Mouse (Mus musculus): Measurements from ENCODE around the gene Ano10. TPM values are rescaled to one million over a fixed set of nuclear protein-coding genes. Genes with fewer than 3 reads are reported as not detected.

Gene Ano10
- polyA plus RNA-seq, 1 experiment, result 19.6 TPM

DNA sequence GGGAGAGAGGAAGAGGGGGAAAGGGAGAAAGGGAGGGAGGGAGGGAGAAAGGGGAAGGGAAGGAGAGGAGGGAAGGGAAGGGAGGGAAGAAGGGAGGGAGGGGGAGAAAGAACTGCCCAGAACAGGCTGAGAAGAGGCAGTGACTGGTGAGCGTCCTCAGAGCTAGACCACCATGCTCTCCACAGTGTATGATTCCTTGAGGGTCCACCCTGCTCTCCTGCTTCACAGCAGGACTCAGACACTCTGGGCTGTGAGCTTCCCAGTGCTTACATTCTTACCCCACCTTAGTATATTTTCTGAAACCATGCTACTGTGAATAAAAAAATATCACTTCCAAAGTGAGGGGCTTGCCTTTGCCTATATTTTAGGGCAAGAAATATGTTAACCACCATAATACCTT, 50.9 kb downstream of the Ano10 start:
- H3K9ac ChIP-seq (ENCODE audit: low read depth, poor library complexity, severe bottlenecking), result no peak overlapping the region
- H3K27me3 ChIP-seq (ENCODE audit: control insufficient read depth, insufficient read depth, low read length, poor library complexity, severe bottlenecking), result no peaks in the 10 kb centered on the region
- no peak overlapping the region for H3K4me3 ChIP-seq (ENCODE audit: low read depth, low read length)
- TF ChIP-seq EP300 (IDR thresholded peaks at IDR 0.05; ENCODE audit: insufficient read depth, low read depth, low read length) (no peak), POLR2A (IDR thresholded peaks at IDR 0.05; ENCODE audit: insufficient read depth, low read length) (no peak), CTCF (IDR thresholded peaks at IDR 0.05; ENCODE audit: low read depth, low read length) (no peak)
- H3K4me1 ChIP-seq (ENCODE audit: control insufficient read depth, insufficient read depth, low read length), result no peaks in the 10 kb centered on the region
- H3K9me3 ChIP-seq (replicated peaks; ENCODE audit: control insufficient read depth, insufficient read depth, low read length, poor library complexity, severe bottlenecking), result no peaks in the 10 kb centered on the region
- no peaks in the 10 kb centered on the region for H3K36me3 ChIP-seq (ENCODE audit: control insufficient read depth, insufficient read depth, low read length, poor library complexity, severe bottlenecking)
- H3K27ac ChIP-seq (ENCODE audit: insufficient read depth, low read length), result no peak overlapping the region

DNA sequence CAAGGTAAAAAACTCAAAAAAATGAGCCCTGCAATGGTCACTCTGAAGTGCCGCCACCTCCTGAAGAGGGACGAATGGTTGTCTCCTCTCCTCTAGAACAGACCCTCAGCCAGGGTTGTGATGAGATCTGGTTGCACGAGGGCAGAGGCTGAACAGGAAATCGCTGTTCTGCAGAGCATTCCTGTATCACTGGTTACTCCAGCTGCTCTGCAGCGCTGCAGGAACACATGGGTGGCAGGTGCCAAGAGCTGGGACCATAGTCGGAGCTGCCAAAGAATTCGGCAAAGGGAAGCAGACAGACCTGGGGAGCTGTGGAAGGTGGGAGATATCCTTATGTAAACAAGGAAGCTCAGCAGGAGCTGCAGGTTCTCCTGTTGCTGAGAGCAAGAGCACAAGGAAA, 51.4 kb downstream of the Ano10 start:
- H3K27ac ChIP-seq (ENCODE audit: insufficient read depth, low read length), result no peak overlapping the region

DNA sequence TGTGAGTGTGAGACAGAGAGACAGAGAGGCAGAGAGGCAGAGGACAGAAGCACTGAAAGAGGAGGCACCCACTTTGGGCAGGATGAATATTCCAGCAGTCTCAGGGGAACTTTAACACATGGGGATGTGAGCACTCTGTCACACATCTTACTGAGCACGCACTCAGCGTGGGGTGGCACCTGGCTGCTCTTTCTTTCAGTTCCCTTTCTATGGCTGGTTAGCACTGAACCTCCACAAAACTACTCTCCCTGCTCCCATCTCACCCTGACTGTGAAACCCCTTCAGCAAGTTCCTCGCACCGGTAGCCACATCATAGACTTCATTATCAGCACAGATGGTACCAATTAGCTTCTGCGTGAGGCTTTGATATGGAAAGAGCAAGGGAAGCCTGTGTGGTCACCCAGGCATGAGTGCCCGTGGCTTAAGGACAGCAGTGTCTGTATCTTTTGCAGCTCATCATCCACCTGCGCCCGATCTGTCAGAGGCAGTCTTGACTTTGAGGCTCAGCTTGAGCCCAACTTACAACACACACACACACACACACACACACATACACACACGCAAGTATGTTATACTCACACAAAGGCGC, 52.3 kb downstream of the Ano10 start:
- H3K27ac ChIP-seq (ENCODE audit: insufficient read depth, low read length), result no peak overlapping the region
- H3K9ac ChIP-seq (ENCODE audit: low read depth, poor library complexity, severe bottlenecking), result no peak overlapping the region
- H3K27me3 ChIP-seq (ENCODE audit: control insufficient read depth, insufficient read depth, low read length, poor library complexity, severe bottlenecking), result no peaks in the 10 kb centered on the region
- no peaks in the 10 kb centered on the region for H3K4me1 ChIP-seq (ENCODE audit: control insufficient read depth, insufficient read depth, low read length)
- H3K9me3 ChIP-seq (replicated peaks; ENCODE audit: control insufficient read depth, insufficient read depth, low read length, poor library complexity, severe bottlenecking), result no peaks in the 10 kb centered on the region
- H3K4me3 ChIP-seq (ENCODE audit: low read depth, low read length), result no peak overlapping the region
- TF ChIP-seq POLR2A (IDR thresholded peaks at IDR 0.05; ENCODE audit: insufficient read depth, low read length) (no peak), CTCF (IDR thresholded peaks at IDR 0.05; ENCODE audit: low read depth, low read length) (no peak), EP300 (IDR thresholded peaks at IDR 0.05; ENCODE audit: insufficient read depth, low read depth, low read length) (no peak)
- no peaks in the 10 kb centered on the region for H3K36me3 ChIP-seq (ENCODE audit: control insufficient read depth, insufficient read depth, low read length, poor library complexity, severe bottlenecking)

More for the DNA sequence above, 51.4 kb downstream of the Ano10 start:
- no peaks in the 10 kb centered on the region for H3K4me1 ChIP-seq (ENCODE audit: control insufficient read depth, insufficient read depth, low read length)
- H3K36me3 ChIP-seq (ENCODE audit: control insufficient read depth, insufficient read depth, low read length, poor library complexity, severe bottlenecking), result no peaks in the 10 kb centered on the region
- no peak overlapping the region for H3K9ac ChIP-seq (ENCODE audit: low read depth, poor library complexity, severe bottlenecking)
- H3K4me3 ChIP-seq (ENCODE audit: low read depth, low read length), result no peak overlapping the region
- H3K27me3 ChIP-seq (ENCODE audit: control insufficient read depth, insufficient read depth, low read length, poor library complexity, severe bottlenecking), result no peaks in the 10 kb centered on the region
- TF ChIP-seq POLR2A (IDR thresholded peaks at IDR 0.05; ENCODE audit: insufficient read depth, low read length) (no peak), CTCF (IDR thresholded peaks at IDR 0.05; ENCODE audit: low read depth, low read length) (no peak), EP300 (IDR thresholded peaks at IDR 0.05; ENCODE audit: insufficient read depth, low read depth, low read length) (no peak)
- no peaks in the 10 kb centered on the region for H3K9me3 ChIP-seq (replicated peaks; ENCODE audit: control insufficient read depth, insufficient read depth, low read length, poor library complexity, severe bottlenecking)

- Histone ChIP-seq H3K27me3 (ENCODE audit: control insufficient read depth, insufficient read depth, low read length, poor library complexity, severe bottlenecking) (no peaks in the 10 kb centered on the region), H3K4me1 (ENCODE audit: control insufficient read depth, insufficient read depth, low read length) (no peaks in the 10 kb centered on the region), H3K4me3 (ENCODE audit: low read depth, low read length) (no peak overlapping the region), H3K9me3 (replicated peaks; ENCODE audit: control insufficient read depth, insufficient read depth, low read length, poor library complexity, severe bottlenecking) (no peaks in the 10 kb centered on the region), H3K9ac (ENCODE audit: low read depth, poor library complexity, severe bottlenecking) (no peak overlapping the region), H3K27ac (ENCODE audit: insufficient read depth, low read length) (no peak overlapping the region), H3K36me3 (ENCODE audit: control insufficient read depth, insufficient read depth, low read length, poor library complexity, severe bottlenecking) (no peaks in the 10 kb centered on the region)
- TF ChIP-seq CTCF (IDR thresholded peaks at IDR 0.05; ENCODE audit: low read depth, low read length) (no peak), EP300 (IDR thresholded peaks at IDR 0.05; ENCODE audit: insufficient read depth, low read depth, low read length) (no peak), POLR2A (IDR thresholded peaks at IDR 0.05; ENCODE audit: insufficient read depth, low read length) (no peak)
These were observed 53.5 kb downstream of the Ano10 start for GRCm38 (mm10) chr9:122240629-122241199.

DNA sequence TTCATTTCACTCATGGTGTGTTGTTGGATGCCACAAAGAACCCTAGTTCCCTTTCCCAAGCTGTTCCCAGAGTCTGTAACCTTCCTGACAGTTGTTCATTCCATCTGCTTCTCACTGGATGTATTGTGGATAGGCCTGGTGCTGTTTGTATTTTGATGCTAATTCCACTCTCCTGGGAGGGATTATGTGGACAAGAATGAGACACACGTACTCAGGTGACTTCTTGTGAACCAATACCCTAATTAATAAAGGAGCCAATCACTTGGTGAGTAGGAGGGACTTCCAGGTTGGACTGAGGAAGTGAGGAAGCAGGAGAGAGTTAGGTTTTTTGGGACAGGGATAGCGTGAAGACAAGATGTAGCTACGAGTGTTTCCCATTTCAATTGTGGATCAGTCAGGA, 59.5 kb downstream of the Ano10 start:
- no peaks in the 10 kb centered on the region for H3K4me1 ChIP-seq (ENCODE audit: control insufficient read depth, insufficient read depth, low read length)
- no peak overlapping the region for H3K9ac ChIP-seq (ENCODE audit: low read depth, poor library complexity, severe bottlenecking)
- no peaks in the 10 kb centered on the region for H3K9me3 ChIP-seq (replicated peaks; ENCODE audit: control insufficient read depth, insufficient read depth, low read length, poor library complexity, severe bottlenecking)
- no peak overlapping the region for H3K4me3 ChIP-seq (ENCODE audit: low read depth, low read length)
- H3K27me3 ChIP-seq (ENCODE audit: control insufficient read depth, insufficient read depth, low read length, poor library complexity, severe bottlenecking), result no peaks in the 10 kb centered on the region
- no peak for TF ChIP-seq EP300 (IDR thresholded peaks at IDR 0.05; ENCODE audit: insufficient read depth, low read depth, low read length)
- TF ChIP-seq POLR2A (IDR thresholded peaks at IDR 0.05; ENCODE audit: insufficient read depth, low read length), result no peak
- TF ChIP-seq CTCF (IDR thresholded peaks at IDR 0.05; ENCODE audit: low read depth, low read length), result no peak
- no peaks in the 10 kb centered on the region for H3K36me3 ChIP-seq (ENCODE audit: control insufficient read depth, insufficient read depth, low read length, poor library complexity, severe bottlenecking)
- no peak overlapping the region for H3K27ac ChIP-seq (ENCODE audit: insufficient read depth, low read length)

GRCm38 (mm10) chr9:122233972-122234345, 60.3 kb downstream of the Ano10 start:
- Histone ChIP-seq H3K4me1 (ENCODE audit: control insufficient read depth, insufficient read depth, low read length) (no peaks in the 10 kb centered on the region), H3K27me3 (ENCODE audit: control insufficient read depth, insufficient read depth, low read length, poor library complexity, severe bottlenecking) (no peaks in the 10 kb centered on the region), H3K9ac (ENCODE audit: low read depth, poor library complexity, severe bottlenecking) (no peak overlapping the region), H3K27ac (ENCODE audit: insufficient read depth, low read length) (no peak overlapping the region), H3K36me3 (ENCODE audit: control insufficient read depth, insufficient read depth, low read length, poor library complexity, severe bottlenecking) (no peaks in the 10 kb centered on the region), H3K9me3 (replicated peaks; ENCODE audit: control insufficient read depth, insufficient read depth, low read length, poor library complexity, severe bottlenecking) (no peaks in the 10 kb centered on the region), H3K4me3 (ENCODE audit: low read depth, low read length) (no peak overlapping the region)
- TF ChIP-seq EP300 (IDR thresholded peaks at IDR 0.05; ENCODE audit: insufficient read depth, low read depth, low read length) (no peak), POLR2A (IDR thresholded peaks at IDR 0.05; ENCODE audit: insufficient read depth, low read length) (no peak), CTCF (IDR thresholded peaks at IDR 0.05; ENCODE audit: low read depth, low read length) (no peak)
